Mouse (Mus musculus): ENCODE measurements at regions not wholly inside any gene's neighbourhood (a gene's known extent, or its start where the extent isn't known, plus 50 kb on each side); places are given as distances from the start of the nearest gene placed in this dataset.

DNA sequence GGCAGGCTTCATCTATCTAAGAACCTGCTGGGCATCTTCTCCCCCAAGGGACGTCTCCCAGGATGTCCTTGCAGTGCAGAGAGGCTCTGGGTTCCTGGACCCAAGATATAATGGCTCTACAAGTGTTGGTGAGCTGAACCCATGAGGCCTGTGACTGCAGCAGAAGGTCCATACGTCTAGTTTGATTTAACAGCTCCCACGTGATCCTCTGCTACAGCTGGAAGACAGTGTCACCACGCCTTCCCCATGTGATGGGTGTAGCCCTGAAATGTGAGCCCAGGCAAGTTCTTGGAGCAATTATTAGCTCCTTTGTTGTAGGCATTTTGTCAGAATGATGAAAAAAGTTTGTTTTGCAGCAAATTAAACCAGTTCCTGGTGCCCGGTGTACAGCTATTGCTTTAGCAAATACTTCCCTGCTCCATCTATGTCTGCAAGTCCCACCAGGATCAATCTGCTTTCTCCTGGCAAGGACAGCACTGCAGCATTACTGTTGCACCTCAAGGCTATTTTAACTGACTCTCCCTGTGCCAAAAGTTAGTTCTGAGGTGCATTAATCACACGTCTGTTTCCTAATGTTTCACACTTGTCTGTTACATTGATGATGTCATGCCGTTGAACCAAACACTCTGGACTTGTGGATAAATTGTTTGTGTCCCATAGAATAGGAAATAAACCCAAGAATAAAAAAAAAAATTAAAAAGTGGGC is 164.2 kb upstream of the Cdkn2b start:
- 30% methylated on average over 7 of the region's 7 CpGs for WGBS
- H3K27me3 ChIP-seq (ENCODE audit: control insufficient read depth, insufficient read depth, low read length), result no peaks in the 10 kb centered on the region
- H3K27ac ChIP-seq (replicated peaks), result peak overlapping the region; percentile 24; the same call in 1 of the 2 replicates
- TF ChIP-seq EP300 (optimal IDR thresholded peaks at IDR 0.05), result no peak
- TF ChIP-seq CTCF (IDR thresholded peaks at IDR 0.05; ENCODE audit: low read depth), result no peak
- DNase-seq (ENCODE audit: low spot score), result peak; percentile 24
- H3K9me3 ChIP-seq (ENCODE audit: control insufficient read depth, low read length), result no peaks in the 10 kb centered on the region
- H3K4me3 ChIP-seq (ENCODE audit: low read depth, low read length), result no peak overlapping the region
- no peaks in the 10 kb centered on the region for H3K36me3 ChIP-seq (ENCODE audit: control insufficient read depth, insufficient read depth, low read length)
- H3K4me1 ChIP-seq (replicated peaks; ENCODE audit: control insufficient read depth, insufficient read depth), result peaks cover 3% of the 10 kb centered on the region; the same call in 1 of the 2 replicates
- H3K9ac ChIP-seq (ENCODE audit: low read length), result no peak overlapping the region
- no peak overlapping the region for H3K4me2 ChIP-seq (replicated peaks; ENCODE audit: low read depth)
- peak; percentile 73 for ATAC-seq (ENCODE audit: low FRiP score, low TSS enrichment)

DNA sequence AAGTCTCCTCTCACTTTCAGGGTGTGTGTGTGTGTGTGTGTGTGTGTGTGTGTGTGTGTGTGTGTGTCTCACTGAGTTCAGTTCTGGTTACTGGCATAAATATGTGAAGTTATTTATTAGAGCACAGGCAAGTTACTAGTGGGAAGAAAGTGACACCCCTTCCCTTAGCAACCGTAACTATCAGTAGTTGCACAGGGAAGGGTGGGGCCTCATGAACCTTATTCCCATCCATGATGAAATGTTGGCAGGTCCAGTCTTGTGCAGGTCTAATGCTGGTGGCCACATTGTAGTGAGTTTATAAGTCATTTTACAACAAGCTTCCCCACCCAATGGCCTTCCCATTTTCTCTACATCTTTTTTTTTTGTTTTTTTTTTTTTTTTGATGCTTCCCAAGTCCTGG is 160.6 kb upstream of the Cdkn2b start:
- Histone ChIP-seq H3K27me3 (ENCODE audit: control insufficient read depth, insufficient read depth, low read length) (no peaks in the 10 kb centered on the region), H3K4me3 (ENCODE audit: low read depth, low read length) (no peak overlapping the region), H3K36me3 (ENCODE audit: control insufficient read depth, insufficient read depth, low read length) (no peaks in the 10 kb centered on the region), H3K9ac (ENCODE audit: low read length) (no peak overlapping the region), H3K4me1 (replicated peaks; ENCODE audit: control insufficient read depth, insufficient read depth) (peaks cover 3% of the 10 kb centered on the region; the same call in 1 of the 2 replicates), H3K4me2 (replicated peaks; ENCODE audit: low read depth) (no peak overlapping the region), H3K9me3 (ENCODE audit: control insufficient read depth, low read length) (no peaks in the 10 kb centered on the region), H3K27ac (replicated peaks) (no peak overlapping the region)
- 53% methylated on average over 1 of the region's 1 CpGs for WGBS
- TF ChIP-seq EP300 (optimal IDR thresholded peaks at IDR 0.05) (no peak), CTCF (IDR thresholded peaks at IDR 0.05; ENCODE audit: low read depth) (no peak)
- DNase-seq (ENCODE audit: low spot score), result no peak
- no peak for ATAC-seq (ENCODE audit: low FRiP score, low TSS enrichment)

DNA sequence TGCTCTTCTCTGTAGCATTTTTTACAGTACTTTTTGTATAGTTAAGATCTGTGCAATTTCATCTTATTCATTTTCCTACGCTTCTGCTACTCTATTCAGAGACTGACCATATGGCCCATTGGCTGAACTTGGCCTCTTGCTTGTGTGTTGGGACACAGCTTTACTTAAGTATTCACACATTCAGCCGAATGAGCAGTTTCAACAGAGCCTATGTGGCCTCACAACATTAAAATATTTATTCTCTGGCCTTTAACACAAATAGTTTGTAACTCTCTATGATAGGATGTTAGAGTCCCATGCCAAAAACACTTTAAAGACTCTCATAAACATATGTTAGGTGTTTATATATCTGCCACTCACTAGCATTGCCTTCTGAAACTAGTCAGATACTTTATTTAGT is 159.9 kb upstream of the Cdkn2b start:
- no peak overlapping the region for H3K4me2 ChIP-seq (replicated peaks; ENCODE audit: low read depth)
- TF ChIP-seq CTCF (IDR thresholded peaks at IDR 0.05; ENCODE audit: low read depth) (no peak), EP300 (optimal IDR thresholded peaks at IDR 0.05) (no peak)
- H3K27ac ChIP-seq (replicated peaks), result no peak overlapping the region
- ATAC-seq (ENCODE audit: low FRiP score, low TSS enrichment) (no peak; the same call in 1 of the 2 replicates), DNase-seq (ENCODE audit: low spot score) (no peak)
- H3K4me1 ChIP-seq (replicated peaks; ENCODE audit: control insufficient read depth, insufficient read depth), result peaks cover 3% of the 10 kb centered on the region; the same call in 1 of the 2 replicates
- no peaks in the 10 kb centered on the region for H3K27me3 ChIP-seq (ENCODE audit: control insufficient read depth, insufficient read depth, low read length)
- no peak overlapping the region for H3K4me3 ChIP-seq (ENCODE audit: low read depth, low read length)
- no peaks in the 10 kb centered on the region for H3K9me3 ChIP-seq (ENCODE audit: control insufficient read depth, low read length)
- WGBS, result 44% methylated on average over 2 of the region's 2 CpGs
- H3K9ac ChIP-seq (ENCODE audit: low read length), result no peak overlapping the region
- no peaks in the 10 kb centered on the region for H3K36me3 ChIP-seq (ENCODE audit: control insufficient read depth, insufficient read depth, low read length)

DNA sequence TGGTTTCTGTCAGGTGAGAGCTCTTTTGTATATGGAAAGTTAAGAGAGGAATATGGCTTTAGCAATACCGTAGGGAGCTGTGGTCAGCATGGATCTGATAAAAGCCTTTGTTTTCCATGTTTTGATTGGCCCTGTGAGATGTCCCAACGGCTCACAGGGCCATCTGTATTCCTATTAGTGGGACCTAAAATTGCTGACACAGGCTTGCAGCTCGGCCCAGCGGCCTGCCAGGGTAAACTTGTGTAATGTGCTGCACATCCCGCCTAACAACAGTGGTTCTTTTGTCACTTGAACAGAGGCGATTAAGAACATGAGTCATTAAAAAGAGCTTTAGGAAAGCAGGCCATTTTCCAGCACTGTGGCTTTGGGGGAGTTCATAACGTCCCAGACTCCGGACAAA is 159.0 kb upstream of the Cdkn2b start:
- 16% methylated on average over 8 of the region's 8 CpGs for WGBS
- Histone ChIP-seq H3K4me2 (replicated peaks; ENCODE audit: low read depth) (no peak overlapping the region), H3K4me1 (replicated peaks; ENCODE audit: control insufficient read depth, insufficient read depth) (peaks cover under 1% of the 10 kb centered on the region; the same call in 1 of the 2 replicates), H3K9me3 (ENCODE audit: control insufficient read depth, low read length) (no peaks in the 10 kb centered on the region), H3K27me3 (ENCODE audit: control insufficient read depth, insufficient read depth, low read length) (no peaks in the 10 kb centered on the region), H3K27ac (replicated peaks) (no peak overlapping the region), H3K36me3 (ENCODE audit: control insufficient read depth, insufficient read depth, low read length) (no peaks in the 10 kb centered on the region), H3K4me3 (ENCODE audit: low read depth, low read length) (no peak overlapping the region), H3K9ac (ENCODE audit: low read length) (no peak overlapping the region)
- DNase-seq (ENCODE audit: low spot score), result peak; percentile 38
- peak; percentile 69 for ATAC-seq (ENCODE audit: low FRiP score, low TSS enrichment)
- TF ChIP-seq CTCF (IDR thresholded peaks at IDR 0.05; ENCODE audit: low read depth), result peak; percentile 17; the same call in 1 of the 2 replicates
- no peak for TF ChIP-seq EP300 (optimal IDR thresholded peaks at IDR 0.05)

DNA sequence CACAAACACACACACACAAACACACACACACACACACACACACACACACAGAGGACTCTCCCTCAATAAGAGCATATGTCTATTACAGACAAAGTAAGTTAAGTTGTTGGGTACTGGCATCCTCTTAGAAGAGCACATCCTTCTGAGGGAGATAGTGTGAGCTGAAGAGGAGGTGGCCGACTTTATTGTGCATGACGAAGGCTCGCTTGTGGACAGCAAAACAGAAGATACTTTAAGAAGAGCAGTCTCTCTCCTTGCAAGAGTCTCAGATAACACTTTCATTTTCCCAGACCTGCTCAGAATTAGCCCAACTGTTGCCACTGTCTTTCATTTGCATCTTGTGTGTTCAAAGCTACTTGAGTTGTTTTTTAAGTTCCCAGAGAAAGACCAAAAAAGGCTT is 158.6 kb upstream of the Cdkn2b start:
- TF ChIP-seq EP300 (optimal IDR thresholded peaks at IDR 0.05) (no peak), CTCF (IDR thresholded peaks at IDR 0.05; ENCODE audit: low read depth) (no peak)
- Histone ChIP-seq H3K9me3 (ENCODE audit: control insufficient read depth, low read length) (no peaks in the 10 kb centered on the region), H3K4me1 (replicated peaks; ENCODE audit: control insufficient read depth, insufficient read depth) (no peaks in the 10 kb centered on the region; the same call in 1 of the 2 replicates), H3K27me3 (ENCODE audit: control insufficient read depth, insufficient read depth, low read length) (no peaks in the 10 kb centered on the region), H3K4me2 (replicated peaks; ENCODE audit: low read depth) (no peak overlapping the region), H3K9ac (ENCODE audit: low read length) (no peak overlapping the region), H3K36me3 (ENCODE audit: control insufficient read depth, insufficient read depth, low read length) (no peaks in the 10 kb centered on the region), H3K27ac (replicated peaks) (no peak overlapping the region), H3K4me3 (ENCODE audit: low read depth, low read length) (no peak overlapping the region)
- no peak for DNase-seq (ENCODE audit: low spot score)
- ATAC-seq (ENCODE audit: low FRiP score, low TSS enrichment), result no peak
- 88% methylated on average over 3 of the region's 3 CpGs for WGBS

DNA sequence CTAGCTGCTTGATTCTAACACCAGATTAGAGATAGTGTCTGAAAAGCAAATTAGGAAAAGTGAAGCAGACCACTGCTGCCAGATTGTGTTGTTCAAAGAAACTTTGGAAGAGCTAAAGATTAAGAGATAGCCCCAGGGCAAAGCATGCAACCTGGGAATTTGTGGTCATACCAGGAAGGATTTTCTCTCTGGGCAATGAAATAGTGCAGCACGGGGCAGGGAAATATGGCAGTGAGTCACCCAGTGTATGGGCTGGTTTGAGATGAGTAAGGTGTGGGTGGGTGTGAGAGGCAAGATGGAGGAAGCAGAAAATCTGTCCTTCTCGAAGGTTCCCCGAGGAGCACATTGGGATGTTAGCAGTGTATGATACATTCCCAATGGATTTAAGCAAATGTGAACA is 155.9 kb upstream of the Cdkn2b start:
- Histone ChIP-seq H3K4me2 (replicated peaks; ENCODE audit: low read depth) (no peak overlapping the region), H3K27me3 (ENCODE audit: control insufficient read depth, insufficient read depth, low read length) (no peaks in the 10 kb centered on the region), H3K9me3 (ENCODE audit: control insufficient read depth, low read length) (no peaks in the 10 kb centered on the region), H3K4me1 (replicated peaks; ENCODE audit: control insufficient read depth, insufficient read depth) (no peaks in the 10 kb centered on the region; the same call in 1 of the 2 replicates), H3K4me3 (ENCODE audit: low read depth, low read length) (no peak overlapping the region), H3K36me3 (ENCODE audit: control insufficient read depth, insufficient read depth, low read length) (no peaks in the 10 kb centered on the region), H3K27ac (replicated peaks) (no peak overlapping the region), H3K9ac (ENCODE audit: low read length) (no peak overlapping the region)
- 73% methylated on average over 3 of the region's 3 CpGs for WGBS
- no peak for DNase-seq (ENCODE audit: low spot score)
- TF ChIP-seq EP300 (optimal IDR thresholded peaks at IDR 0.05) (no peak), CTCF (IDR thresholded peaks at IDR 0.05; ENCODE audit: low read depth) (no peak)
- ATAC-seq (ENCODE audit: low FRiP score, low TSS enrichment), result peak; percentile 79
